Mouse (Mus musculus) MEL (cell line): ENCODE data around the gene Togaram2. TPM values are rescaled to one million over a fixed set of nuclear protein-coding genes. Genes with fewer than 3 reads are reported as not detected.

Source experiments
- DNase-seq: peaks from one replicate; pipeline ENCODE4 v3.0.0; 2011; ENCODE audit warnings: low read depth, low spot score
- H3K27ac ChIP-seq: 2 replicates; pipeline ENCODE4 v1.5.1; 2012; ENCODE audit warnings: low read depth, mild to moderate bottlenecking, control low read depth, low read length, moderate library complexity; ENCODE audit not compliant: control insufficient read depth
- H3K27me3 ChIP-seq, 2 experiments: fragments of 150-350 bp in 1 of 2; sonication (generic) in 1 of 2; 2 replicates each; pipeline ENCODE4 v1.6.1; 2012; ENCODE audit warnings: low read length in 2 of 2, mild to moderate bottlenecking in 2 of 2, improper control_type of control experiment in 1 of 2, moderate library complexity in 1 of 2; ENCODE audit not compliant: insufficient read depth in 2 of 2, control insufficient read depth in 1 of 2
- H3K36me3 ChIP-seq, 2 experiments: 2 replicates each; pipeline ENCODE4 v1.6.1; 2012 to 2014; ENCODE audit warnings: low read length in 2 of 2, improper control_type of control experiment in 1 of 2, inconsistent platforms in 1 of 2, mild to moderate bottlenecking in 1 of 2; ENCODE audit not compliant: insufficient read depth in 2 of 2, control insufficient read depth in 1 of 2
- H3K4me1 ChIP-seq, 2 experiments: fragments of 150-350 bp in 1 of 2; sonication (generic) in 1 of 2; 2 replicates each; pipeline ENCODE4 v1.6.1; 2012; ENCODE audit warnings: low read length in 2 of 2, improper control_type of control experiment in 1 of 2, mild to moderate bottlenecking in 1 of 2; ENCODE audit not compliant: insufficient read depth in 2 of 2, control insufficient read depth in 1 of 2
- H3K4me3 ChIP-seq, 2 experiments: fragments of 150-350 bp in 1 of 2; sonication (generic) in 1 of 2; 2 replicates each; pipeline ENCODE4 v1.5.1; 2012; ENCODE audit warnings: low read depth in 2 of 2, low read length in 2 of 2, mild to moderate bottlenecking in 2 of 2, moderate library complexity in 2 of 2, control low read depth in 1 of 2, improper control_type of control experiment in 1 of 2; ENCODE audit not compliant: control insufficient read depth in 1 of 2, insufficient read depth in 1 of 2
- H3K79me2 ChIP-seq: 2 replicates; pipeline ENCODE4 v1.6.1; 2012; ENCODE audit warnings: mild to moderate bottlenecking, low read length, moderate library complexity; ENCODE audit not compliant: control insufficient read depth, poor library complexity, insufficient read depth
- H3K9ac ChIP-seq: 2 replicates; pipeline ENCODE4 v1.6.1; 2012; ENCODE audit warnings: low read depth, mild to moderate bottlenecking, control low read depth, low read length, moderate library complexity; ENCODE audit not compliant: control insufficient read depth, poor library complexity, severe bottlenecking
- H3K9me3 ChIP-seq: fragments of 150-350 bp; sonication (generic); replicated peaks from 2 replicates; pipeline ENCODE4 v1.6.1; 2012; ENCODE audit warnings: mild to moderate bottlenecking, low read length, improper control_type of control experiment, moderate library complexity; ENCODE audit not compliant: insufficient read depth
- CTCF ChIP-seq, 3 experiments: IDR thresholded peaks in 2 of 3; conservative IDR thresholded peaks in 1 of 3; 2 replicates each; pipeline ENCODE4 v1.5.1; 2011 to 2012; ENCODE audit warnings: low read length in 3 of 3, low read depth in 2 of 3, mild to moderate bottlenecking in 2 of 3, improper control_type of control experiment in 1 of 3, inconsistent platforms in 1 of 3, mixed read lengths in 1 of 3, moderate library complexity in 1 of 3; ENCODE audit not compliant: control insufficient read depth in 1 of 3, insufficient read depth in 1 of 3, poor library complexity in 1 of 3, severe bottlenecking in 1 of 3
- RAD21 ChIP-seq: IDR thresholded peaks from 2 replicates; pipeline ENCODE4 v1.6.1; 2011; ENCODE audit warnings: mild to moderate bottlenecking, low read depth, low read length, improper control_type of control experiment
- polyA plus RNA-seq, 2 experiments: library from polyadenylated mRNA; stranded (reverse) in 1 of 2; unstranded in 1 of 2; fragments of >175 nt in 1 of 2; fragments of >200 nt in 1 of 2; gene quantifications; 2 replicates each; pipeline versions ENCODE4 v1.2.1 to v1.2.4; 2012; ENCODE audit warnings: low replicate concordance in 2 of 2, low read depth in 1 of 2; ENCODE audit not compliant: insufficient read length in 2 of 2, insufficient read depth in 1 of 2, missing spikeins in 1 of 2
- total RNA-seq: library from RNA; depleted of rRNA; stranded (reverse); fragments of 300-350 nt; gene quantifications from 2 replicates; pipeline ENCODE4 v1.2.3, GENCODE M21; 2012; rRNA removed

Gene Togaram2
- total and polyA plus RNA-seq, 3 experiments, result not detected

DNA sequence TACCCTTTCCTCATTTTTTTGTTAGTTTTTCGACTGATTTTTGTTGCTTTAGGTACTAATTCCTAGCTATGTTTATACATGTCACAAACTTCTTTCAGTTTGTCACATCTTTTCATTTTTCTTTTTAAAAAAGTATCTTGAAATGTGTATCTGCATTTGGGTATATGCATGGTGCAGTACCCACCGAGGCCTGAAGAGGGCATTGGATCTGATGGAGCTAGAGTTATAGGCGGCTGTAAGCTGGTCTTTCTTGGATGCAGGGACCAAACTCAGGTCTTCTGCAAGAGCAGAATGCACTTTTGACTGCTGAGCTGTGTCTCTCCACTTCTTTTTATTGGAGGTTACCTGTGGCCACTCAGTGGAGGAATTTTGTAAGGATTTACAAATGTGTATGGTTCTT, 105.6 kb downstream of the Togaram2 start:
- DNase-seq, result peak; percentile 8
- no peaks in the 10 kb centered on the region for H3K27me3 ChIP-seq
- TF ChIP-seq CTCF (IDR thresholded peaks at IDR 0.05 in 2 of 3, conservative IDR thresholded peaks at IDR 0.05 in 1 of 3; ENCODE audit: control insufficient read depth in 1 of 3, insufficient read depth in 1 of 3, low read depth in 2 of 3, low read length in 3 of 3, poor library complexity in 1 of 3, severe bottlenecking in 1 of 3), result peak; percentile 13 to 45 (median 15); a peak in 3 of 6 replicates
- no peak for TF ChIP-seq RAD21
- no peaks in the 10 kb centered on the region for H3K4me1 ChIP-seq
- H3K9me3 ChIP-seq, result no peaks in the 10 kb centered on the region
- H3K36me3 ChIP-seq, result no peaks in the 10 kb centered on the region
- no peak overlapping the region for H3K27ac ChIP-seq
- no peak overlapping the region for H3K9ac ChIP-seq
- H3K79me2 ChIP-seq, result no peaks in the 10 kb centered on the region
- no peak overlapping the region for H3K4me3 ChIP-seq

Other genes with a start within 250 kb of the Togaram2 start
- gene Gm4707, start 213.3 kb upstream of the Togaram2 start, total RNA-seq, result 1.0 and 1.1 TPM in 2 replicates
- under 1 TPM in 1 of 2 experiments, not detected in 1; 0.26 TPM for gene Gm4707, start 213.3 kb upstream of the Togaram2 start, polyA plus RNA-seq
- gene Smchd1, start 197.9 kb upstream of the Togaram2 start, total RNA-seq, result 45.7 and 50.9 TPM in 2 replicates
- 100 to 1,000 TPM in 1 of 2 experiments, 10 to 100 TPM in 1; 43.6 to 164 TPM for gene Smchd1, start 197.9 kb upstream of the Togaram2 start, polyA plus RNA-seq
- gene Ndc80, start 146.4 kb upstream of the Togaram2 start, total RNA-seq, result 26.0 and 28.0 TPM in 2 replicates
- gene Ndc80, start 146.4 kb upstream of the Togaram2 start, polyA plus RNA-seq, result 10 to 100 TPM in 1 of 2 experiments, not detected in 1; 28.3 TPM
- gene Spdya, start 121.2 kb upstream of the Togaram2 start, total RNA-seq, result 0.20 and 0.23 TPM in 2 replicates
- gene Spdya, start 121.2 kb upstream of the Togaram2 start, polyA plus RNA-seq, result under 1 TPM in 1 of 2 experiments, not detected in 1; 0.46 TPM
- gene Wdr43, start 57.4 kb upstream of the Togaram2 start, total RNA-seq, result 243 and 249 TPM in 2 replicates
- 100 to 1,000 TPM; 175 to 393 TPM for gene Wdr43, start 57.4 kb upstream of the Togaram2 start, polyA plus RNA-seq
- gene Pcare, start 79.6 kb downstream of the Togaram2 start, total RNA-seq, result not detected in 2 replicates
- not detected for gene Pcare, start 79.6 kb downstream of the Togaram2 start, polyA plus RNA-seq
- not detected in 2 replicates for gene Clip4, start 95.2 kb downstream of the Togaram2 start, total RNA-seq
- not detected for gene Clip4, start 95.2 kb downstream of the Togaram2 start, polyA plus RNA-seq